Mouse (Mus musculus) neural tube, embryonic 13.5 days (tissue): Measurements from ENCODE around the gene Ccdc163. TPM values are rescaled to one million over a fixed set of nuclear protein-coding genes. Genes with fewer than 3 reads are reported as not detected.
"Not testable (repeated sequence)": the region's sequence is repeated elsewhere in the genome, so short reads cannot be mapped to it uniquely, and the experiment has no call there.

ENCODE experiments used
- ATAC-seq: fragments of 200-750 bp; cut with Nextera tagmentation; 2 replicates; pipeline ENCODE4 v1.8.0; 2017; ENCODE audit warnings: low read depth, mild to moderate bottlenecking, moderate TSS enrichment, moderate library complexity
- H3K27ac ChIP-seq: fragments of 300-500 bp; sonication (generic); replicated peaks from 2 replicates; pipeline ENCODE4 v1.5.1; 2015; ENCODE audit warnings: moderate library complexity, mild to moderate bottlenecking, inconsistent platforms
- H3K27me3 ChIP-seq: fragments of 300-500 bp; sonication (generic); 2 replicates; pipeline ENCODE4 v1.6.1; 2015; ENCODE audit warnings: mild to moderate bottlenecking, inconsistent platforms
- H3K36me3 ChIP-seq: fragments of 300-500 bp; sonication (generic); 2 replicates; pipeline ENCODE4 v1.6.1; 2015; ENCODE audit warnings: mild to moderate bottlenecking, inconsistent platforms
- H3K4me1 ChIP-seq: fragments of 300-500 bp; sonication (generic); replicated peaks from 2 replicates; pipeline ENCODE4 v1.6.1; 2015; ENCODE audit warnings: inconsistent platforms
- H3K4me2 ChIP-seq: fragments of 300-500 bp; sonication (generic); 2 replicates; pipeline ENCODE4 v1.6.1; 2015; ENCODE audit warnings: inconsistent platforms, mild to moderate bottlenecking, moderate library complexity
- H3K4me3 ChIP-seq: fragments of 300-500 bp; sonication (generic); 2 replicates; pipeline ENCODE4 v1.5.1; 2015; ENCODE audit warnings: mild to moderate bottlenecking, inconsistent platforms
- H3K9ac ChIP-seq: fragments of 300-500 bp; sonication (generic); 2 replicates; pipeline ENCODE4 v1.6.1; 2015; ENCODE audit warnings: moderate library complexity, mild to moderate bottlenecking, inconsistent platforms
- H3K9me3 ChIP-seq: fragments of 300-500 bp; sonication (generic); 2 replicates; pipeline ENCODE4 v1.6.1; 2016; ENCODE audit warnings: inconsistent platforms
- WGBS: fragments of 180-500 bp; shearing (Covaris S2); methylation state at CpG from one replicate; pipeline ENCODE4 v1.1.7; 2015; 5-methylcytosine and 5-hydroxymethylcytosine counted together
- polyA plus RNA-seq: library from polyadenylated mRNA; unstranded; fragments of >200 nt; fragmentation: Nextera tagmentation; extraction: Ambion mirVana; gene quantifications from 2 replicates; pipeline ENCODE4 v1.2.1, GENCODE M21; 2015

Gene Ccdc163
- 12.0 TPM in 2 replicates for polyA plus RNA-seq

DNA sequence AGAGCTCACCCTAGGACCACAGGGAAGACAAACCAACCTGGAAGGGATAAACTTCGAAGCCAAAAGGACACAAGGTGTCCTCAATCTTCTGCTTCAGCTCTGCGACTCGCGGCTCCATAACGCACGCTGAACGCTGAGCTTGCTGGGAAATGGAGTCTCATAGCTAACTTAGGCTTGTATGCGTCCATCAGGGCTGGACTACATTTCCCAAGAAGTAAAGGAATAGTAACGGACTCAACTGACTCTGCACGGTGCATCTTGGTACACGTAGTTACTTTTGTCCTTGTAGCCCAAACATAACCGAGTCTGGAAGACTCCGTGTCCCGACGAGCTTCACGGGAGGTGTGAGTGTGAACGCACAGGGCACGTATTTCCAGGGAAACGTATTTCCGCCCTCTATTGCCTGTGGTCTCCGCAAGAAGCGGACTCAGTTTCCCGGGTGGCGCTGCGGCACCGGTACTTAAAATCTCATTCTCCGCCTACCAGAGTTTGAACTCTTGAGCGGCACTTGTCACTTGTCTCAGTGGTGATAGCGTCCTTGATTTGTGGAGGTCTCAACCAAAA lies at the start of gene Ccdc163, which contains the start of gene Mmachc:
TSS of gene Ccdc163 (plus strand) at position 309 of the 564 bp plus-strand sequence.
TSS of gene Mmachc (minus strand) at position 206 of the 564 bp plus-strand sequence.
- under 1% methylated on average over 29 of the region's 29 CpGs for WGBS
- H3K4me2 ChIP-seq, result peak within 1 kb of the TSS; percentile 74

DNA sequence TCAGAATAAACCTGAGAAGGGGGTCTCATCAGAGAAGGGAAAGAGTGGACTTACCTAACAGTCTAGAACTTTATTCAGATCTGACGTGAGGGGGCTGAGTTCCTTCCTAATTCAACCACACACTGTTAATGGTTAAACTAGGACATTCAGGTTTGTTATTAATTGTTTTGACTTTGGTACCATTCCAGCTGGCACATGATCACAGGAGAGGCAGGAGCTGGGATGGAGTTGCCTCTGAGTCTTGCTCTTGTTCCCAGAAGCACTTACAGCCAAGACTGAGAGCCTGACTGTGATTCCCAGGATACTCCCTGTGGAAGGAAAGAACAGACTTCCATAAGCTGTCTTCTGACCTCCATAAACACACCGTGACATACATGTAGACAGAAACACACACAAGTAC lies 48.8 kb upstream of the Ccdc163 start:
- Histone ChIP-seq H3K9ac (no peak overlapping the region), H3K27me3 (no peaks in the 10 kb centered on the region), H3K36me3 (no peaks in the 10 kb centered on the region), H3K4me1 (no peaks in the 10 kb centered on the region), H3K27ac (no peak overlapping the region), H3K9me3 (no peaks in the 10 kb centered on the region), H3K4me2 (no peak overlapping the region), H3K4me3 (no peak overlapping the region)
- 74% methylated on average over 2 of the region's 2 CpGs for WGBS
- ATAC-seq, result no peak

More for the DNA sequence above, at the start of gene Ccdc163, which contains the start of gene Mmachc:
- H3K27me3 ChIP-seq, result no peaks in the 10 kb centered on the region
- peak; percentile 99 for ATAC-seq
- no peaks in the 10 kb centered on the region for H3K9me3 ChIP-seq
- H3K4me3 ChIP-seq, result peak within 1 kb of the TSS; percentile 54
- peak within 1 kb of the TSS; percentile 74 for H3K9ac ChIP-seq
- peak within 1 kb of the TSS; percentile 54; the same call in 1 of the 2 replicates for H3K27ac ChIP-seq
- H3K4me1 ChIP-seq, result peaks cover 17% of the 10 kb centered on the region
- peaks cover 5% of the 10 kb centered on the region; the same call in 1 of the 2 replicates for H3K36me3 ChIP-seq

DNA sequence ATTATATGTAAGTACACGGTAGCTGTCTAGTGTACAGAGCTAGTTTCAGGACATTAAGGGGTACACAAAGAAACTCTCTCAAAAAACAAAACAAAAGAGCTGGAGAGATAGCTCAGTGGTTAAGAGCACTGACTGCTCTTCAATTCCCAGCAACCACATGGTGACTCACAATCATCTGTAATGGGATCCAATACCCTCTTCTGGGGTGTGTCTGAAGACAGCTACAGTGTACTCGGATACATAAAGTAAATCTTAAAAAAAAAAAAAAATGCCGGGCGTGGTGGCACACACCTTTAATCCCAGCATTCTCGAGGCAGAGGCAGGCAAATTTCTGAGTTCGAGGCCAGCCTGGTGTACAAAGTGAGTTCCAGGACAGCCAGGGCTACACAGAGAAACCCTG lies 48.4 kb upstream of the Ccdc163 start:
- H3K4me3 ChIP-seq, H3K4me1 ChIP-seq, H3K36me3 ChIP-seq, H3K4me2 ChIP-seq, ATAC-seq, H3K9me3 ChIP-seq, H3K27ac ChIP-seq, H3K27me3 ChIP-seq, H3K9ac ChIP-seq: not testable (repeated sequence)
- 85% methylated on average over 6 of the region's 6 CpGs for WGBS

DNA sequence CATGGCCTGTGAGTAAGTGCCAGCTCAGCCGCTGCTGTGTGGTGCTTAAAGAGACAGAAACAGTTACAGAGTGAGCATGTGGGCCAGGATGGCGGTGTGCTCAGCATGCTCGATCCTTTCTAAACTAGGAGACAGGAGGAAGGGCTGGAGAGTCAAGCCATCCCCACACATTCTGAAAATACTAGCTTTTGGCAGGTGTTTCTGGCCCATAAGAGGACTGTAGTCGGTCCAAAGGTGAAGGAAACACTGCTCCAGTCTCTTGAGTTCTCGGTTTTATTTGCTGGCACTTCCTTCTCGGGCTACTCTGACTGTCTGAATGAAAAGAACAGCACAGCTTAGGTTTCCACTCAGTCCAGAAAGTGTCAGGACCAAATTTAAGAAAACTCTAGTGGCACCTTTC lies 47.5 kb upstream of the Ccdc163 start:
- Histone ChIP-seq H3K4me1 (no peaks in the 10 kb centered on the region), H3K27ac (no peak overlapping the region), H3K27me3 (no peaks in the 10 kb centered on the region), H3K4me2 (no peak overlapping the region), H3K36me3 (no peaks in the 10 kb centered on the region), H3K4me3 (no peak overlapping the region), H3K9ac (no peak overlapping the region), H3K9me3 (no peaks in the 10 kb centered on the region)
- 69% methylated on average over 6 of the region's 6 CpGs for WGBS
- no peak for ATAC-seq

DNA sequence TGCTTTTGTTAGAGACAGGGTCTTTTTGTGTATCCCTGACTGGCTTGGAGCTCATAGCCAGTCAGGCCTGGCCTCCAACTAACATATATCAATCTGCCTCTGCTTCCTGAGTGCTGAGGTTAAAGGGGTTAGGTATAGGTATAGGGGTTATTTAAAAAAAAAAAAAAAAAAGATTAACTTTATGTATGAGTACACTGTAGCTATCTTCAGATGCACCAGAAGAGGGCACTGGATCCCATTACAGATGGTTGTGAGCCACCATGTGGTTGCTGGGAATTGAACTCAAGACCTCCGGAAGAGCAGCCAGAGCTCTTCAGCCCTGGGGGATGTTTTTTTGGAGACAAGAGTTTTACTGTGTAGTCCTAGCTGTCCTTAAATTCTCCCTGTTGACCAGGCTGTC lies 46.3 kb upstream of the Ccdc163 start:
- no peak overlapping the region for H3K4me3 ChIP-seq
- H3K27me3 ChIP-seq, result no peaks in the 10 kb centered on the region
- no peaks in the 10 kb centered on the region for H3K9me3 ChIP-seq
- H3K4me1 ChIP-seq, result no peaks in the 10 kb centered on the region
- H3K36me3 ChIP-seq, result no peaks in the 10 kb centered on the region
- WGBS, result 80% methylated on average over 1 of the region's 1 CpGs
- ATAC-seq, result no peak
- H3K27ac ChIP-seq, result no peak overlapping the region
- H3K4me2 ChIP-seq, result no peak overlapping the region
- H3K9ac ChIP-seq, result no peak overlapping the region

DNA sequence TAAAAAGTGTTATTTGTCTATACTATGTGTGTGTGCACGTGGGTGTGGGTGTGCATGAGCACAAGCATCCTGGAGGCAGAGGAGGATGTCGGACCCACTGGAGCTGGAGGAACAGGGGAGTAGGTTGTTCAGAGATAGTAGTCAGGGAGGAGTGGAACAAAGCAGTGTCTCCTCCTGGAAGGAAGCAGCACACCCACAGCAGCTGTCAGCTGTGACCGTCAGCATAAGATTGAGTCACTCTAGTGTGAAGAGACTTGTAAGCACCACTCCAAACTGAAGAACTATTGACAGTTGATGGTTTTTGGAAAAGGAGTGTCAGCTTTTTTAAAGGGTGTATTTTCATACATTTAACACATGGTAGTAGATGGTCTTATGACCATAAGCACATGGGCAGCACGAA lies 41.7 kb upstream of the Ccdc163 start:
- no peaks in the 10 kb centered on the region for H3K9me3 ChIP-seq
- no peak for ATAC-seq
- H3K4me3 ChIP-seq, result no peak overlapping the region
- H3K36me3 ChIP-seq, result no peaks in the 10 kb centered on the region
- H3K27me3 ChIP-seq, result no peaks in the 10 kb centered on the region
- WGBS, result 71% methylated on average over 4 of the region's 4 CpGs
- no peak overlapping the region for H3K4me2 ChIP-seq
- H3K4me1 ChIP-seq, result no peaks in the 10 kb centered on the region
- H3K9ac ChIP-seq, result no peak overlapping the region
- no peak overlapping the region for H3K27ac ChIP-seq

DNA sequence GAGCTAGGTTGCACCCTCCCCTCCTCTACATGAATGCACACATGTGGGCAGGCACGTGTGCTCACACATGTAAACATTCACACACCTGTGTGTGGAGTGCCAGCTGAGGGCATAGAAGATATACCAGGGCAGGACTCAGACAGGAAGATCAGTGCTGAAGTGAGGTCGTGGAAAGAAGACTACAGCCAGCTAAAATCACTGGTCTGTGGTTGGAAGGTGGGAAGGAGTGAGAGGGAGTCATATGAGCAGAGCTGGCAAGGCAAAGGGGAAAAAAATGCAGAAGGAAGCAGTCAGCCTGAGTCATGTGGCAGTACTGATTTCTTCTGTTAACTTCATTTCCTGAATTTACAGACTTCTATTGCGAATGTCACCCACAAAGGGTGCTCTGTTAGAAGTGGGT lies 40.2 kb upstream of the Ccdc163 start:
- Histone ChIP-seq H3K4me3 (no peak overlapping the region), H3K36me3 (no peaks in the 10 kb centered on the region), H3K27ac (no peak overlapping the region), H3K27me3 (no peaks in the 10 kb centered on the region), H3K4me1 (no peaks in the 10 kb centered on the region), H3K9me3 (no peaks in the 10 kb centered on the region), H3K4me2 (no peak overlapping the region), H3K9ac (no peak overlapping the region)
- WGBS, result 64% methylated on average over 3 of the region's 3 CpGs
- no peak for ATAC-seq

DNA sequence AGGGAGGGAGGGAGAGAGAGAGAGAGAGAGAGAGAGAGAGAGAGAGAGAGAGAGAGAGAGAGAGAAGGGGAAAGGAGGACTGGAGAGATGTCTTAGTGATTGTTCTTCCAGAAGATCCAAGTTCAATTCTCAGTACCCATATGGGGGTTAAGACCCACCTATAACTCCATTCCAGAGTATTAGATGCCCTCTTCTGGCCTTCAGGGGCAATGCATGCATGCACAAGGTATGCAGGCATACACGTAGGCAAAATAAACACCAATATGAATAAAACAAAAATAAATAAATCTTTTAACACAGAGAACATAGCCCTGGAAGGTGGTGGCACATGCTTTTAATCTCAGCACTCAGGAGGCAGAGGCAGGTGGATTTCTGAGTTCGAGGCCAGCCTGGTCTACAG lies 39.0 kb upstream of the Ccdc163 start:
- Histone ChIP-seq H3K27me3 (no peaks in the 10 kb centered on the region), H3K9ac (no peak overlapping the region), H3K4me3 (no peak overlapping the region), H3K4me1 (no peaks in the 10 kb centered on the region), H3K27ac (no peak overlapping the region), H3K36me3 (no peaks in the 10 kb centered on the region), H3K4me2 (no peak overlapping the region), H3K9me3 (no peaks in the 10 kb centered on the region)
- WGBS, result 60% methylated on average over 2 of the region's 2 CpGs
- no peak for ATAC-seq

DNA sequence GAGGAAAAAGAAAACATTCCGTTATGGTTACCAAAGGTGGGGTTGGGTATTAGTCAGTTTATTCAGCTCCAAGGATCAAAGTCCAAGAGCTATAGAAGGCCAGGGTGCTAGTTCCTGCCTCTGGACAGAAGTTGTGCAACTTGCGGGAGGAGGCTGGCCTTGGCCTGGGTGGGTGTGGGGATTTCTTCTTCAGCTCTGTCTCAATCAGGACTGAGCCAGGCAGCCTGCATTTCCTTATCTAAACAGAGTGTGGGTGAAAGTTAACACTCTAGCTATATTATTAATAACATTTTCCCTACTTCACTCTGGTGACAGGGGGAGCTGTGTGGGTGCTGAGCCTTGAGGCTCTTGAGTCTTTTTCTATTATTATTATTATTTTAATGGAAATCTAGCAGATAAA lies 35.5 kb upstream of the Ccdc163 start:
- H3K9me3 ChIP-seq, result no peaks in the 10 kb centered on the region
- no peaks in the 10 kb centered on the region for H3K36me3 ChIP-seq
- H3K4me3 ChIP-seq, result no peak overlapping the region
- H3K4me2 ChIP-seq, result no peak overlapping the region
- H3K27me3 ChIP-seq, result no peaks in the 10 kb centered on the region
- 83% methylated on average over 2 of the region's 2 CpGs for WGBS
- ATAC-seq, result no peak
- H3K9ac ChIP-seq, result no peak overlapping the region
- H3K4me1 ChIP-seq, result no peaks in the 10 kb centered on the region
- no peak overlapping the region for H3K27ac ChIP-seq

DNA sequence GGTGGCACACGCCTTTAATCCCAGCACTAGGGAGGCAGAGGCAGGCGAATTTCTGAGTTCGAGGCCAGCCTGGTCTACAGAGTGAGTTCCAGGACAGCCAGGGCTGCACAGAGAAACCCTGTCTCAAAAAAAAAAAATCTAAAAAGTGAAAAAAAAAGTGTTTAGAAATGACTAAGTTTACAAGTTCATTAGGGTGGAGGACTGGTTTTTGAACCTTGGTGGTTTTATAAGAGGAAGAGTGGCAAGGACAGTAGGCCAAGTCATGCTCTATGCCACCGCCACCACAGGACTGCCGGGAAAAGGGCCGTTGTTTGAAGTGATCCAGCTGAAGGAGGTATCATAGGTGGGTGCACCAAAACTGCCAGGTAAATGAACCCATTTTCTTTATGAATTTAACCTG lies 33.5 kb upstream of the Ccdc163 start:
- H3K9ac ChIP-seq, ATAC-seq, H3K27ac ChIP-seq, H3K4me2 ChIP-seq, H3K4me3 ChIP-seq, H3K27me3 ChIP-seq, H3K4me1 ChIP-seq, H3K36me3 ChIP-seq, H3K9me3 ChIP-seq: not testable (repeated sequence)
- 88% methylated on average over 6 of the region's 6 CpGs for WGBS

DNA sequence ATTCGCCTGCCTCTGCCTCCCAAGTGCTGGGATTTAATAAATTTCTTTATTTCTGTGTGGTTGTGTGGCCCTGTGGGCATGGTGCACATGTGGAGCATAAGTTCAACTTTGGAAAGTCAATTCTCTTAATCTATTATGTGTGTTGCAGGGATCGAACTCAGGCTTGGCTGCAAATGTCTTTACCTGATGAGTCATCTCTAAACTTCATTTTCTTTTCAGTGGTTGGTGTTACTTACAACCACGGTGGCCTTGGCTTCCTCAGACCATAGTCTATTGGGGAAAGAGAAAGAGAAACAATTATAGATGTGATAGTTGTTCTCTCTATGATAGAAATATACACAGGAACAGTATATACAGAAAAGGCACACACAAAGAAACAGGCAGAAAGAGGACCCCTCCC lies 32.3 kb upstream of the Ccdc163 start:
- Histone ChIP-seq H3K9ac (no peak overlapping the region), H3K4me3 (no peak overlapping the region), H3K9me3 (no peaks in the 10 kb centered on the region), H3K27me3 (no peaks in the 10 kb centered on the region), H3K36me3 (no peaks in the 10 kb centered on the region), H3K4me1 (no peaks in the 10 kb centered on the region), H3K4me2 (no peak overlapping the region), H3K27ac (no peak overlapping the region)
- ATAC-seq, result no peak
- WGBS, result 82% methylated on average over 3 of the region's 3 CpGs

DNA sequence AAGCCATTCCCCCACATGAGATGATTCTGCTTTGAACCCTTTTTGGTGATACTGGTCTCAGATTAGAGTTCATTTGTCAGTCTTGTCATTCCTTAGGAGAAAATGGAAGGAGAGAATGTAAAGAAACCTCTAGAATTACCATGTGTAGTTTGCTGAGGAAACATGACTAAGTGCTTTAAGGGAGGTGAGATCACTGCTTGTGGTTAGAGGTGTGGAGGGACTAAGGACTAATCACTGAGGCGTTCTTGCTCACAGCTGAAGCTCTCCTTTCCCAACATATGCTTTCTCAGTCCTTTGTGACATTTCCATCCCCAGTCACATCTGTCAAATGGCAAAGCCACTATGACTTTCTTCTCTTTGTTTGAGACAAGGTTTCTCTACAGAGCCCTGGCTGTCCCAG lies 30.5 kb upstream of the Ccdc163 start:
- H3K27me3 ChIP-seq, result no peaks in the 10 kb centered on the region
- H3K4me2 ChIP-seq, result no peak overlapping the region
- H3K9me3 ChIP-seq, result no peaks in the 10 kb centered on the region
- no peaks in the 10 kb centered on the region for H3K4me1 ChIP-seq
- no peak overlapping the region for H3K9ac ChIP-seq
- no peak overlapping the region for H3K27ac ChIP-seq
- ATAC-seq, result no peak
- H3K4me3 ChIP-seq, result no peak overlapping the region
- WGBS, result 83% methylated on average over 1 of the region's 1 CpGs
- H3K36me3 ChIP-seq, result no peaks in the 10 kb centered on the region

DNA sequence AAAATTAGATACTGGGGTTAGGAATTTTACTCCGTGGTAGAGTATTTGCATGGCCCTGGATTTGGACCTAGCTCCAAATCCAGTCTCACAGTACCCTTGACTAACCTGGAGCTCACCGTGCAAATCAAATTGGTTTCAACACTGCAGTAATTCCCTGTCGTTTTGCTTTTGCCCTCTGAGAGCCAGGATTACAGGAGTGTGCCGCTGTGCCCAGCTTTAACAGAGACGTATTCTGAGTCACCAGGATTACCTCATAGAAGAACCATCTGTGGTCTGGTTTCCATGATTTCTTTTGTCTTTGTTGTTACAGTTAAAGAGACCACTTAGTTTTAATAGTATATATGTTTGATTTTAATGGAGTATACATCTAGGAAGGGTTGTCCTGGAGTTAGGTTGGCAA lies 29.2 kb upstream of the Ccdc163 start:
- H3K36me3 ChIP-seq, result no peaks in the 10 kb centered on the region
- H3K4me2 ChIP-seq, result no peak overlapping the region
- no peak overlapping the region for H3K9ac ChIP-seq
- ATAC-seq, result no peak
- no peaks in the 10 kb centered on the region for H3K27me3 ChIP-seq
- 75% methylated on average over 5 of the region's 5 CpGs for WGBS
- H3K9me3 ChIP-seq, result no peaks in the 10 kb centered on the region
- H3K4me3 ChIP-seq, result no peak overlapping the region
- H3K4me1 ChIP-seq, result no peaks in the 10 kb centered on the region
- H3K27ac ChIP-seq, result no peak overlapping the region
